Mouse (Mus musculus) kidney, adult 9 months (tissue): Measurements from ENCODE around the gene Chordc1.
"Not testable (repeated sequence)": the region's sequence is repeated elsewhere in the genome, so short reads cannot be mapped to it uniquely, and the experiment has no call there.

ENCODE experiments used
- DNase-seq: peaks from one replicate; pipeline ENCODE4 v3.0.0; 2022

Chordc1 gene

DNA sequence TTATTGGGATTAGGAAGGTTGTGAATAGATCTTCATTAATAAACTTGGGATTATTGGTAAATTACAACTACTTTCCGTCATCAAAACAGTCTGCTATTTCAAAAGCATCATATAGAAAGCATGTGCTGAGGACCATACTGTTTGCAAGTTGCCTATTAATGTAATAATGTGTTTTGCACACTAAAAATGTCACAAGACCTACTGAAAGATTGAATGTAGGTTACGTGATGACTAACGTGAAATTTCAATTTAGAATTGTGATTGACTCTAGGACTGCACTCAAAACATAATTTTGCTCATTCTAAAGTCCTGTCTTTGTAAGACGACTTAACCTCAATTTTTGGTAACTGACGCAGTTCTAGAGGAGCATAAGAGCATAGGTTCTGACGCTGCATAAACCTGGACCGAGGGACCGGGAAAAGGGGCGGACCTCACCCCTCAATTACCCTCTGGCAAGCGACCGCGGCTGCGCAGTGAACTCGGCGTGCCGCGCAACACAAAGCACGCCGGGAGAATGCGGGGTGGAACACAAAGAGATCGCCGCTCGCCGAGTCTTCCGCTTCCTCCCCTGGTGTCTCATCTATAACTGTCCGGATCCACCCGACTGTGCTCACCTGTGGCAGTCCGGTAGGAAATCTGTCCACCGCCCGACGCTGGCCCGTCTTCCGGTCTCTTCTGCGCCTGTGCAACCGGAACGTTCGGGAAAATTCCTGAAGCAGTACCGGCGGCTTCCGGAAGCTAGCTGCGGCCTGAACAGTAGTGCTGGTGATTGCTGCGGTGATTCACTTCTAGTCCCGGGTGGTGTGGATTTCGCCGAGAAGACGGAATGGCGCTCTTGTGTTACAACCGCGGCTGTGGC lies at the start of gene Chordc1:
TSS of gene Chordc1 (plus strand) at position 555 of the 859 bp plus-strand sequence.
- DNase-seq, result peak; percentile 97

DNA sequence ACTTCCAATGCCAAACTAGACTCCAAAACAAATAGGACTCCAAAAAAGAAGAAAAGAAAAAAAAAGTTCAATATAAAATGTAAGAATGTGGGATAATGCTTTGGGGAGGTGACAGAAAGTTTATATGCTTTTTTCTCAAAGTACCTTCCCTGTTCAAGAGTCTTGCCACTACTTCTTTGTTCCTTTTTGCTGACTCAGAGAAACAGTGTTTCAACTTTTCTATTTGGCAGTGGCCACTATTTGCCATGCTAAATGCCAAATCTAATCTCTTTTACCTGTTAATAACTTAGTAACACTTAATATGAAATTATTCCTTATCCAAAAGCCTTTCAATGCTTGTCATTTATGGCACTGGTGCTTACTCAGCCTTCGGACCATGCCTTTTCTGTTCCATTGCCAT lies 16.0 kb upstream of the Chordc1 start:
- DNase-seq, result no peak

DNA sequence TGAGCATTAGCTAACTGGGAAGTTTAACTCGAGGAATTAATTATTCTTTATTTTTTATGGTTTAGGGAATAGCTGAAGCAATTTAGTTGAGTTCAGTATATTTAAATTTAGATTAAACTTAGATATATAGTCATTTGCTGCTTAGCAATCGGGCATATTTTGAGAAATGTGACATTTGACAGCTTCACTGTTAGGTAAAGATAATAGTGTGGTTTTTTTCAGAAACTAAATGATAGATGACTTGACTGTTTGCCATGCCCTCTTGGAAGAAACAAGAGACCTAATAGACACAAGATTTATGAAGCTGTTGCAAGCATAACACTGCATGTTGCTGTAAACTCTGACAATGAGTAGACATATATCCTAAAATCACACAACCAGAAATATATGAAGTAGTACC lies 15.1 kb upstream of the Chordc1 start:
- DNase-seq, result no peak

DNA sequence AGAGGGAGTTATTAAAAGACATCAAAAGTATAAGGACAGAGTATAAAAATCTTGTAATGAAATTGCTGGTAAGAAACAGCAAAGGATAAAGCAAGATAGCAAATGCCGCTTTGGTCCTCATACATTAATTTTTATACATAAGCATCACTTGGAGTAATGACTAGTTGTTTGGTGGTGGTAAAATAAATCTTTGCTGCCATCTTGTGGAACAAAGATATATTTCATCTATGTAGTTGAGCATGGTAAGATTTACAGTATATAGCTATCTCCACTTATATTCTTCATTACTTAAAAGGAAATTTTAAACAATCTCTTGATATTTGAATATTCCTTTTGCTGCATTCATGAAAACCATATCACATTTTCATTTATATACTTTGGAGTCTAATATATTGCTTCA lies 14.4 kb upstream of the Chordc1 start:
- no peak for DNase-seq

DNA sequence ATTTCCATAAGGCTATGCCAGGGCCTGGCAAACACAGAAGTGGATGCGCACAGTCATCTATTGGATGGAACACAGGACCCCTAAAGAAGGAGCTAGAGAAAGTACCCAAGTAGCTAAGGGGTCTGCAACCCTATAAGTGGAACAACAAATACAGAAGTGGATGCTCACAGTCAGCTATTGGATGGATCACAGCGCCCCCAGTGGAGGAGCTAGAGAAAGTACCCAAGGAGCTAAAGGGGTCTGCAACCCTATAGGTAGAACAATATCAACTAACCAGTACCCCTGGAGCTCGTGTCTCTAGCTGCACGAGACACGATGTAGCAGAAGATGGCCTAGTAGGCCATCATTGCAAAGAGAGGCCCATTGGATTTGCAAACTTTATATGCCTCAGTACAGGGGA lies 13.2 kb upstream of the Chordc1 start:
- not testable (repeated sequence) for DNase-seq

DNA sequence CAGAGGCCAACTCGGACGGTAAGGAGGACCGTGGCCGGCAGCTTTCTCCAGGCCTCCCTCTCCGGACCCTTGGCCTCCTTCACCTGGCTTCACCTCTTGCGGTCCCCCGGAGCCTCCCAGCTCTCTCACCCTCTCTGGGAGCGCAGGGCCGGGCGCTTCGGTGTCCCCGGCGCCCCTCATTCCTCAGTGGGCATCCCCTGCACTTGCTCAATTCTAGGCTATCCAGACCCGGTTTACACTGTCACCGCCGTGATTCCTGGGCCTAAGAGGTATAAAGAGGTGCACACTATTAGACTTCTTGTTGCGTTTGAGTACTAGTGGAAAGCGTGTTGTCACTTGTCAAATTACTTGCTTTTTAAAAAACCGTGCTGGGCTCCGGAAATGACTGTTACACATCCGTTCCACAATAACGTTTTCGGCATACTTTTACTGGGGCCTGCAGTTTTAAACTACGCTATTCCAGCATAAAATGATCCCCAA lies 558 bp downstream of the Chordc1 start:
- DNase-seq, result no peak

DNA sequence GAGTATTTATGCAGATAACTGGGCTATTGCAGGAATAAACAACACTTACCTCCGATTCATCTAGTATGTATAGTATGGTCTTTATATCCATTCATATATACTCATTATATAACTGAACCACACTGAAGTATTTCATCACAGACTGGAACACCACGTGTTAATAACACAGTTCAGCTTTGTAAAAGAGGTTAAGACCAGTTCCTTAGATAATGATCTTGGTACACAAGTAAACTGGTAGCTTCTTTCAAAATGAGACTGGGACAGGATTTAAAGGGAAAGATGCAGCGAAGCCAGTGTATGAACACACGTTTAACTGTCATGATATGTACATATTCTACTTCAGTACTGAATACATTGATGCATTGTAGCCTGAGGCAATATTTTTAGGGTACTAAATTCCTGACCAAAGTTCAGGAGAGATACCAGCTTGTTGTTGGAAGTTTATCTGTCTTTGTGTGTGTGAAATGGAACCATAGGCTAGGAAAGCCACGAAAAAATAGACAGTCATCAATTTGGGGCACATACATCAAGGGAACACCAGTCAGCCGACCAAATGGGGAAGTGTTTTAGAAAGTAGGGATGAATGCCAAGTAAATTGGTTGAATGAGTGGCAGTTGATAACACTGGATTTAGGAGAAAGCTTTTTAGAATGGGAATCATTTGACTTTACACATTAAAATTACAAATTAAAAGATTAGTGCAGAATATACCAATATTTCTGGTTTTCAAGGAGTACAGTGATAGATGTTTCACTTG lies 1.3 kb downstream of the Chordc1 start:
- DNase-seq, result no peak

DNA sequence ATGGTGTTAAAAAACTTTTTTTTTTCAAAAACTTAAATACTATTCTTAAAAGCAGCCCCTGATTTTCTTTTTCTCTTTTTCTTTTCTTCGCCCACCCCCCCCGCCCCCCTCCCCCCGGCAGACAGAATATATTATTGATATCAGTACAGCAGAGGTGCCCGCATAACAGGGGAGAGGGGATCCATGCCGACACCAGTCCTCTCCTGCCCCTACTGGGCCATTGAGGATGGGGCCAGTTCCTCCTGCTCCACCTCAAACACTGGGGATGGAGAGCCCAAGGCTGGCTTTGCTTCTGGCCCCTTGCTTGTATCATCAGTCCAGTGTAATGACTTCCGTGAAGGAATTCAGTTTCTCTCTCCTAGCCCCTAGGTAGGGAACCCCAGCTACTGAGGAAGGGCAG lies 6.4 kb downstream of the Chordc1 start:
- no peak for DNase-seq

DNA sequence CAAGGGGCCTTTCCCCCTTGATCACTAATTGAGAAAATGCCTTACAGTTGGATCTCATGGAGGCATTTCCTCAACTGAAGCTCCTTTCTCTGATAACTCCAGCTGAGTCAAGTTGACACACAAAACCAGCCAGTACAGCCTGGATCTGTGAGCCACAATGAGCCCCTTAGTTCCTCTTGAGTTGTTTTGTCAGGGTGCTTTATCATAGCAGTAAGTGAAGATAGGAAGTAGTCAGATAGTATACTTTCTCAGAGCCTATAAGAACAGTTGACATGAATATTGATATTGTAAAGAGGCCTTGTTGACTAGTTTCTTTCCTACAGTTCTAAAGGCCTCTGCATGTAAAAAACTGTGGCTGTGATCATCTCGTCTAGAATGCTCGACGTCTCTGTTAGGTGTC lies 28.1 kb downstream of the Chordc1 start:
- no peak for DNase-seq
